Mouse (Mus musculus) urinary bladder, adult 2 months (tissue): ENCODE results near the gene Rln1. TPM values are rescaled to one million over a fixed set of nuclear protein-coding genes. Genes with fewer than 3 reads are reported as not detected.

Experiments used
- DNase-seq: peaks from one replicate; pipeline ENCODE4 v3.0.0; 2022; ENCODE audit warnings: low spot score
- polyA plus RNA-seq: library from polyadenylated mRNA; depleted of rRNA; stranded (reverse); fragments of >200 nt; gene quantifications from 2 replicates; pipeline ENCODE4 v1.2.3, GENCODE M21; 2012; rRNA removed

Gene Rln1
- polyA plus RNA-seq, 1 experiment: 0.65 TPM

DNA sequence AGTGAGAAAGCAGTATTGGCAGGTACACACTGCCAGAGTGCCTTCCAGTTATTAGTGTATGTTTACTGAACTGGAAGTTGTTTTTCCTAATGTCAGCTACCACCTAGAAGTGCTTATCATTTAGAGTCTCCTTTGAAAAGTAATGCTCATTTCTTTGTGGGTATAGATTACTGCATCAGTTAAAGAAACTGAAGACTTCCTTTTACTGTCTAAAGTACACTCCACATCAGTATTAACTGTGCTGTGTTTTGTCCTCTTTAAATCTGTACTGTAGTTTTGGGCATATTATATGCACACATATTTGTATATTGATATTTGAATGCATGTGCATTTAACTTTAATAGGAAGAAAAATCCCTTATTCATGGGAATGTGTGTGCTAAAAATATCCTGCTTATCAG is 38.3 kb downstream of the Rln1 start:
- DNase-seq: no peak

DNA sequence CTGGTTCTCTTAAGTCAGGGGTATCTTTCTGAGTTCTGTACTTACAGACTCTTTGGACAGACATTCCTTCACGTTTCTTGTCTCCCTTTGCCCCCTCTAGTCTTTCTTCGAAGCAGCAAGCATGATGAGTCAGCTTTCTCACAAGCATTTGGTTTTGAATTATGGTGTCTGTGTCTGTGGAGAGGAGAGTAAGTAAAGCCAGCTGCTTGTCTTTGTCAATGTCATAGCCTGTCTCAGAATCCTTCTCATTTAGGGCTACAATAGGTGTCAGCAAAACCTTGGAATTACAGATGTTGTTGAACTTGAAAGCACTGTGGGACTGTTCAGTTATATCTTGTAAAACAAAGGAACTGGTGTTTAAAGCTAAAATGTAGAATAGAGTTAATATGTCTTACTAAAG is 39.7 kb downstream of the Rln1 start:
- DNase-seq: no peak

DNA sequence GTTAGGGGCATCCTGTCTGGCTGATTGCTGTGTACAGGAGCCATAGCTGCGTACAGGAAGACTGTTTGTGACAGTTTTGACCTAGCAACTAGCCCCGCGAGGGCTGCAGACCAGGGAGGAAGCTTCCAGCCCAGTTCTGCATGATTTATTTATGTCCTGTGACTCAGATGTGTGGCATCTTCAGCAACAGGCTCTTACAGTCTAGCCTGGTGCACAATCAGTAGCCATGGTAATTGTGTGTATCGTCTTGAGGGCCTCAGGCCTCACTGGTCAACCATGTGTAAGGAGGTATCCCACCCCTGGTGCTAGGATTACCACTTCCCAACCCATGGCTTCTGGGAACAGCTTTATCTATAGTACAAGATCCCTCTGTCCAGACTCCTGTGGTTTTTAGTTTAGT is 41.9 kb downstream of the Rln1 start:
- DNase-seq: no peak

DNA sequence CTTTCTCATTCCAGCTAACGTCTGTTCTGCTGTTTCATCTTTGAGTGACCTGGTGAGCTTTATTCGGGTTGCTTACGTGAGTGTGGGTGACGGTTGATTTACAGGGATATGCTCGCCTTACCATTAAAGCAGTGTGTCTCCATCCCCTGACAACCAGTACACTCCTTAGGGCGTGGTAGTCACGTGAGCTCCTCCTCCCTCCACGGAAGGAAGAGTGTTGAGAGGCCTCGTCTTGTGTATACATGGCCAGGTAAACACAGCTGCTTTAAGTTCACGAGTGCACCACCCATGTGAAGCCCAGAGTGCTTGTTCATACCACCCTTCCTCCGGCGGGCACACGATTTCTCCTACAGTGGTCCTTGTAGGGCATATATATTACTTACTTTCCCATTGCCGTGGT is 42.9 kb downstream of the Rln1 start:
- DNase-seq: no peak

DNA sequence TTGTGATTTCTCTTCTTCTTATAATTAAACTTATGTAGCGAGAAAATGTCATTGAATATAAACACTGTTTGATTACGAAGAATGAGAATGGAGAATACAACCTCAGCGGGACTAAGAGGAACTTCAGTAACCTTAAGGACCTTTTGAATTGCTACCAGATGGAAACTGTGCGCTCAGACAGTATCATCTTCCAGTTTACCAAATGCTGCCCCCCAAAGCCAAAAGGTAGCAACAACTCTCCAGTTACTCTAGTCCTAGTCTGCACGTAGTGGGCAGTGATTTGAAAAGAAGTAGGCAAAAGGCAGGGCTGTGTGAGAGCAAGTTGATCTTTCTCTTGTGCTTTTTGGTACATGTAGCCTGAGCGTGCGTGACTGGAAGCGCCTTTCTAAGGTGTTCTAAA is 46.6 kb downstream of the Rln1 start:
- no peak for DNase-seq

DNA sequence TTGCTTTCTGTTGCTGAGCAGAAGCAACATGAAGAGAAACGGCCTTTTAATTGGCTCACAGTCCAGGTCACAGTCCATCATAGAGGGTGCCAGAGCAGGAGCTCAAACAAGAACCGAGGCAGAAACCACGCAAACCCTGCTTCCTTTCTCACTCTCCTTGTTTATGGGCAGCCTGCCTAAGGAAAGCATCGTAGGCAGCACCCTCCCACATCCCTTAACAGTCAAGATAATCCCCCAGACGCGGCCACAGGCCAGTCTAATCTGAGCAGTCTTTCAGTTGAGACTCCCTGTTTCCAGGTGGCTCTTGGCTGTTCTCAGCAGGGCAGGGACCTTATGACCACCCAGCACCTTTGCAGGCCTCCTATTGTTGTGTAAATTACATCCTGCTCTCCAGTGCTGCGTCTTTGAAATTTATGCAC is 49.0 kb downstream of the Rln1 start:
- no peak for DNase-seq

Other genes with a start within 250 kb of the Rln1 start
- 20.6 and 21.5 TPM in 2 replicates for gene Rcl1, start 233.3 kb downstream of the Rln1 start, polyA plus RNA-seq
- gene Jak2, start 82.8 kb downstream of the Rln1 start, polyA plus RNA-seq: 35.5 and 35.8 TPM in 2 replicates
- 8.4 and 10.0 TPM in 2 replicates for gene Insl6, start 9.3 kb downstream of the Rln1 start, polyA plus RNA-seq
- 88.9 and 108 TPM in 2 replicates for gene Plgrkt, start 32.7 kb upstream of the Rln1 start, polyA plus RNA-seq
- gene Cd274, start 32.8 kb upstream of the Rln1 start, polyA plus RNA-seq: 4.3 and 6.8 TPM in 2 replicates
- 0.12 and 0.21 TPM in 2 replicates for gene Pdcd1lg2, start 76.2 kb upstream of the Rln1 start, polyA plus RNA-seq
- gene Ric1, start 187.6 kb upstream of the Rln1 start, polyA plus RNA-seq: 11.7 and 14.2 TPM in 2 replicates